Mouse (Mus musculus) CH12.LX (cell line): ENCODE results near the gene Ryr1. TPM values are rescaled to one million over a fixed set of nuclear protein-coding genes. Genes with fewer than 3 reads are reported as not detected.

Experiments
- DNase-seq: peaks from one replicate; pipeline ENCODE4 v3.0.0-alpha.2; 2013; ENCODE audit errors: extremely low read depth
- H3K27ac ChIP-seq: 2 replicates; pipeline ENCODE4 v1.5.1; 2012; ENCODE audit warnings: low read depth, mild to moderate bottlenecking, control low read depth, moderate library complexity; ENCODE audit not compliant: insufficient read depth
- H3K27me3 ChIP-seq: replicated peaks from 2 replicates; pipeline ENCODE3; 2012; ENCODE audit warnings: inconsistent platforms
- H3K36me3 ChIP-seq, 2 experiments: replicated peaks in 1 of 2; 2 replicates each; pipeline versions ENCODE3 to v1.6.1; 2012; ENCODE audit warnings: inconsistent platforms in 1 of 2, low read length in 1 of 2, mild to moderate bottlenecking in 1 of 2, mixed read lengths in 1 of 2, moderate library complexity in 1 of 2; ENCODE audit not compliant: control insufficient read depth in 1 of 2, insufficient read depth in 1 of 2
- H3K4me1 ChIP-seq, 2 experiments: 2 replicates each; pipeline ENCODE4 v1.6.1; 2012; ENCODE audit warnings: inconsistent platforms in 1 of 2, moderate library complexity in 1 of 2; ENCODE audit not compliant: insufficient read depth in 2 of 2, control insufficient read depth in 1 of 2
- H3K4me2 ChIP-seq: 2 replicates; pipeline ENCODE4 v1.6.1; 2012; ENCODE audit warnings: low read depth, mild to moderate bottlenecking, control low read depth; ENCODE audit not compliant: poor library complexity, insufficient read depth, severe bottlenecking
- H3K4me3 ChIP-seq, 3 experiments: fragments of 150-350 bp in 1 of 3; sonication (generic) in 1 of 3; replicated peaks in 1 of 3; 2 replicates each; pipeline versions ENCODE3 to v1.5.1; 2011 to 2012; ENCODE audit warnings: low read depth in 2 of 3, low read length in 2 of 3, mild to moderate bottlenecking in 2 of 3, moderate library complexity in 2 of 3, control low read depth in 1 of 3, improper control_type of control experiment in 1 of 3, inconsistent platforms in 1 of 3, mixed read lengths in 1 of 3; ENCODE audit not compliant: poor library complexity in 1 of 3
- H3K79me2 ChIP-seq: replicated peaks from 2 replicates; pipeline ENCODE4 v1.6.1; 2012; ENCODE audit warnings: mild to moderate bottlenecking, moderate library complexity; ENCODE audit not compliant: control insufficient read depth, poor library complexity, insufficient read depth, severe bottlenecking; ENCODE audit errors: extremely low read depth
- H3K9ac ChIP-seq: 2 replicates; pipeline ENCODE4 v1.6.1; 2012; ENCODE audit warnings: low read depth, mild to moderate bottlenecking, control low read depth, moderate library complexity; ENCODE audit not compliant: insufficient read depth
- H3K9me3 ChIP-seq: replicated peaks from 2 replicates; pipeline ENCODE3; 2012; ENCODE audit warnings: low read length, inconsistent platforms, mixed read lengths
- BHLHE40 ChIP-seq: IDR thresholded peaks from 2 replicates; pipeline ENCODE4 v1.6.1; 2011; ENCODE audit warnings: mild to moderate bottlenecking, low read depth, low read length, improper control_type of control experiment
- CHD1 ChIP-seq: IDR thresholded peaks from 2 replicates; pipeline ENCODE4 v1.6.1; 2012; ENCODE audit warnings: low read depth, low read length, improper control_type of control experiment, inconsistent platforms
- CHD2 ChIP-seq: IDR thresholded peaks from 2 replicates; pipeline ENCODE4 v1.6.1; 2011; ENCODE audit warnings: low read length, improper control_type of control experiment
- CTCF ChIP-seq, 2 experiments: IDR thresholded peaks in 1 of 2; conservative IDR thresholded peaks in 1 of 2; 2 replicates each; pipeline ENCODE4 v1.5.1; 2011 to 2012; ENCODE audit warnings: low read depth in 2 of 2, low read length in 2 of 2, improper control_type of control experiment in 1 of 2, inconsistent platforms in 1 of 2, mild to moderate bottlenecking in 1 of 2, moderate library complexity in 1 of 2
- E2F4 ChIP-seq: IDR thresholded peaks from 2 replicates; pipeline ENCODE4 v1.6.1; 2011; ENCODE audit warnings: low read depth, low read length, improper control_type of control experiment; ENCODE audit not compliant: insufficient replicate concordance
- EP300 ChIP-seq: IDR thresholded peaks from 2 replicates; pipeline ENCODE4 v1.6.1; 2011; ENCODE audit warnings: low read length, improper control_type of control experiment
- GABPA ChIP-seq: IDR thresholded peaks from 2 replicates; pipeline ENCODE4 v1.6.1; 2012; ENCODE audit warnings: low read depth, low read length, improper control_type of control experiment, inconsistent platforms; ENCODE audit not compliant: insufficient replicate concordance
- IRF4 ChIP-seq: IDR thresholded peaks from 2 replicates; pipeline ENCODE4 v1.6.1; 2014; ENCODE audit warnings: low read depth, mild to moderate bottlenecking, inconsistent platforms, low read length, improper control_type of control experiment
- JUN ChIP-seq: IDR thresholded peaks from 2 replicates; pipeline ENCODE4 v1.6.1; 2011; ENCODE audit warnings: low read depth, mild to moderate bottlenecking, low read length, improper control_type of control experiment, moderate library complexity; ENCODE audit not compliant: insufficient read depth
- MAFK ChIP-seq: IDR thresholded peaks from 2 replicates; pipeline ENCODE4 v1.6.1; 2011; ENCODE audit warnings: low read length, improper control_type of control experiment; ENCODE audit not compliant: insufficient replicate concordance
- MEF2A ChIP-seq: IDR thresholded peaks from 2 replicates; pipeline ENCODE4 v1.6.1; 2014; ENCODE audit warnings: low read depth, mild to moderate bottlenecking, inconsistent platforms, low read length, improper control_type of control experiment, borderline replicate concordance
- MXI1 ChIP-seq: IDR thresholded peaks from 2 replicates; pipeline ENCODE4 v1.6.1; 2011; ENCODE audit warnings: mild to moderate bottlenecking, low read depth, low read length, improper control_type of control experiment
- MYC ChIP-seq: IDR thresholded peaks from 2 replicates; pipeline ENCODE4 v1.6.1; 2011; ENCODE audit warnings: low read depth, mild to moderate bottlenecking, improper control_type of control experiment, low read length
- NELFE ChIP-seq: IDR thresholded peaks from 2 replicates; pipeline ENCODE4 v1.6.1; 2011; ENCODE audit warnings: low read depth, low read length, improper control_type of control experiment
- PAX5 ChIP-seq: IDR thresholded peaks from 2 replicates; pipeline ENCODE4 v1.6.1; 2012; ENCODE audit warnings: low read length, inconsistent platforms, mixed read lengths
- POLR2AphosphoS2 ChIP-seq: IDR thresholded peaks from 2 replicates; pipeline ENCODE4 v1.6.1; 2011; ENCODE audit warnings: low read depth, low read length, improper control_type of control experiment
- RCOR1 ChIP-seq: conservative IDR thresholded peaks from 2 replicates; pipeline ENCODE4 v1.6.1; 2012; ENCODE audit warnings: low read depth, mild to moderate bottlenecking, inconsistent platforms, low read length, improper control_type of control experiment
- SIN3A ChIP-seq: IDR thresholded peaks from 2 replicates; pipeline ENCODE4 v1.6.1; 2012; ENCODE audit warnings: low read length, improper control_type of control experiment, inconsistent platforms
- SMC3 ChIP-seq: IDR thresholded peaks from 2 replicates; pipeline ENCODE4 v1.6.1; 2011; ENCODE audit warnings: low read depth, low read length, improper control_type of control experiment
- TCF12 ChIP-seq: IDR thresholded peaks from 2 replicates; pipeline ENCODE4 v1.6.1; 2014; ENCODE audit warnings: low read depth, mild to moderate bottlenecking, inconsistent platforms, low read length, improper control_type of control experiment
- UBTF ChIP-seq: IDR thresholded peaks from 2 replicates; pipeline ENCODE4 v1.6.1; 2012; ENCODE audit warnings: low read depth, mild to moderate bottlenecking, inconsistent platforms, low read length, improper control_type of control experiment, moderate library complexity
- USF2 ChIP-seq: conservative IDR thresholded peaks from 2 replicates; pipeline ENCODE4 v1.6.1; 2011; ENCODE audit warnings: low read depth, low read length, improper control_type of control experiment
- ZC3H11A ChIP-seq: IDR thresholded peaks from 2 replicates; pipeline ENCODE4 v1.6.1; 2012; ENCODE audit warnings: low read depth, mild to moderate bottlenecking, inconsistent platforms, low read length, improper control_type of control experiment
- ZKSCAN1 ChIP-seq: IDR thresholded peaks from 2 replicates; pipeline ENCODE4 v1.6.1; 2012; ENCODE audit warnings: low read depth, inconsistent platforms, low read length, improper control_type of control experiment, borderline replicate concordance
- ZMIZ1 ChIP-seq: IDR thresholded peaks from 2 replicates; pipeline ENCODE4 v1.6.1; 2012; ENCODE audit warnings: low read depth, mild to moderate bottlenecking, inconsistent platforms, low read length, improper control_type of control experiment
- ZNF384 ChIP-seq: IDR thresholded peaks from 2 replicates; pipeline ENCODE4 v1.6.1; 2012; ENCODE audit warnings: low read depth, low read length, improper control_type of control experiment, inconsistent platforms
- dilution Hi-C: fragments of 300-500 bp; cut with MboI; formaldehyde crosslinking; loops from 2 replicates; pipeline ENCODE4 v1.14.3; 2020; ENCODE audit warnings: low sequenced_read_pairs; ENCODE audit not compliant: extremely low pct_unique_long_range_greater_than_20kb, extremely low pct_ligation_motif_present
- in situ Hi-C: fragments of 300-500 bp; cut with MboI; formaldehyde crosslinking; loops from 3 replicates; pipeline ENCODE4 v1.14.3; 2019; ENCODE audit warnings: low sequenced_read_pairs, low pct_ligation_motif_present, low pct_unique_long_range_greater_than_20kb, mixed read lengths
- polyA plus RNA-seq: library from polyadenylated mRNA; unstranded; fragments of >175 nt; gene quantifications from 2 replicates; pipeline ENCODE4 v1.2.1, GENCODE M21; 2012; ENCODE audit warnings: low read depth; ENCODE audit not compliant: insufficient read length
- total RNA-seq, 2 experiments: library from RNA; depleted of rRNA; stranded (reverse); fragments of 300-350 nt in 1 of 2; fragments of >200 nt in 1 of 2; gene quantifications; 2 replicates each; pipeline ENCODE4 v1.2.3; 2012 to 2014

The Ryr1 gene
- total and polyA plus RNA-seq, 3 experiments: 0.43 to 1.1 (median 0.68) TPM

DNA sequence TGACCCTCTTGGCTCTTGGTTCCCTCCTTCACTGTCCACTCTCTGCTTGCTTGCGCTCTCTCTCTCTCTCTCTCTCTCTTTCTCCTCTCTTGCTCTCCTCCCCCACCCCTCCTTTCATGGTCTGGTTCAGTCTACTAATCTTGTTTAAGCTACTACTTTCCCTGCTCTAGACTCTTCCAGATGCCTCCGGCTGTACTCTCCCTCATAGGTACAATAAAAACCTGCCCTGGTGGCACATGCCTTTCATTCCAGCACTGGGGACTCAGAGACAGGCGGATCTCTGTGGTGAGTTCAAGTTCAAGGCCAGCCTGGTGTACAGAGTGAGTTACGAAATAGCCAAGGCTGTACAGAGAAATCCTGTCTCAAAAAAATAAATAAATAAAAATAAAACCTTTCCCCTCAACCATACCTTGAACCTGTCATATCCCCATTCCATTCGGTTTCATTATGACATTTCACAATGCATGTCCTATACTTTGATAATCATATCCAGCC, 159.6 kb downstream of the Ryr1 start:
- dilution Hi-C loops: no loop called here
- H3K9ac ChIP-seq: no peak overlapping the region
- H3K9me3 ChIP-seq: no peaks in the 10 kb centered on the region
- in situ Hi-C loops: no loop called here
- no peak overlapping the region for H3K4me3 ChIP-seq
- H3K36me3 ChIP-seq: peaks cover 2 to 19% of the 10 kb centered on the region in 2 experiments
- no peak for DNase-seq
- peaks cover 2 to 13% of the 10 kb centered on the region in 2 experiments; a peak in 2 of 4 replicates for H3K4me1 ChIP-seq
- H3K27me3 ChIP-seq: no peaks in the 10 kb centered on the region
- peaks cover 15% of the 10 kb centered on the region for H3K79me2 ChIP-seq
- no peak overlapping the region for H3K27ac ChIP-seq
- TF ChIP-seq EP300 (no peak), POLR2AphosphoS2 (no peak), PAX5 (no peak), CHD1 (no peak), JUN (no peak), USF2 (no peak), CTCF (conservative IDR thresholded peaks at IDR 0.05 in 1 of 2, IDR thresholded peaks at IDR 0.05 in 1 of 2; ENCODE audit: low read depth in 2 of 2, low read length in 2 of 2) (no peak), CHD2 (no peak), RCOR1 (no peak), NELFE (no peak), TCF12 (no peak), ZMIZ1 (no peak), IRF4 (no peak), GABPA (no peak), MXI1 (no peak), MEF2A (no peak), MAFK (no peak), E2F4 (no peak)
- no peak overlapping the region for H3K4me2 ChIP-seq

DNA sequence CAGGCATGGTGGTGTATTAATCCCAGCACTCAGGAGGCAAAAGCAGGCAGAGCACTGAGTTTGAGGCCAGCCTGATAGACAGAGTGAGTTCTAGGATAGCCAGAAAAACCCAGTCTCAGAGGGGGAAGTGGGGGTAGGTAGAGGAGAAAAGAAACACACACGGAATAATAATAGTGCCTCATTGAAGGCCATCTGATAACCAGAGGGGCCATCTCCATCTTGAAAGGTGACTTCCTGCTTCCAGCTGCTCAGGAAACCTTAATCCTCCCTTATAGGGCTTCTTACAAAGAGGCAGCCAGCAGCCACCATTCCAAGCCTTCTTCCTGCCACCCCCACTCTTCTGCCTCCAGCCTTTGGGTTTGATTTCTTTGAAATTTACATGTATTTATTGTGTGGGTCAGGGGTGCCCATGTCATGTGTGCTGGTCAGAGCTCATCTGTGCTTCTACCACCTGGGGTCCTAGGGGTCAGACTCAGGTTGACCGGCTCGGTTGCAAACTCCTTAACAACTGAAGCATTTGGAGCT, 161.5 kb downstream of the Ryr1 start:
- H3K9ac ChIP-seq: no peak overlapping the region
- no peak for DNase-seq
- TF ChIP-seq SMC3: no peak
- TF ChIP-seq USF2: no peak
- TF ChIP-seq MYC: no peak
- no peak for TF ChIP-seq SIN3A
- no peak for TF ChIP-seq ZKSCAN1
- TF ChIP-seq PAX5: no peak
- TF ChIP-seq ZNF384: no peak
- no peak for TF ChIP-seq JUN
- no peak for TF ChIP-seq ZC3H11A
- no peak for TF ChIP-seq BHLHE40
- TF ChIP-seq TCF12: no peak
- TF ChIP-seq CHD1: no peak
- TF ChIP-seq UBTF: no peak
- no peak for TF ChIP-seq RCOR1
- in situ Hi-C loops: no loop called here
- no peak overlapping the region for H3K4me2 ChIP-seq
- peaks cover 12 to 32% of the 10 kb centered on the region in 2 experiments for H3K4me1 ChIP-seq
- no peaks in the 10 kb centered on the region for H3K27me3 ChIP-seq
- H3K36me3 ChIP-seq: peaks cover 0 to under 1% of the 10 kb centered on the region in 2 experiments
- no peaks in the 10 kb centered on the region for H3K9me3 ChIP-seq
- no peak overlapping the region for H3K27ac ChIP-seq
- dilution Hi-C loops: no loop called here
- H3K4me3 ChIP-seq: no peak overlapping the region
- H3K79me2 ChIP-seq: peaks cover 34% of the 10 kb centered on the region
